Mouse (Mus musculus) kidney, embryonic 14.5 days (tissue): ENCODE data around the gene Ankrd50. TPM values are rescaled to one million over a fixed set of nuclear protein-coding genes. Genes with fewer than 3 reads are reported as not detected.

ENCODE experiments used
- ATAC-seq: fragments of 200-750 bp; cut with Nextera tagmentation; 2 replicates; pipeline ENCODE4 v1.8.0; 2017; ENCODE audit warnings: moderate number of reproducible peaks, mild to moderate bottlenecking, moderate TSS enrichment, moderate library complexity; ENCODE audit not compliant: low FRiP score, low TSS enrichment
- H3K27ac ChIP-seq: fragments of 300-500 bp; sonication (generic); 2 replicates; pipeline ENCODE4 v1.5.1; 2014; ENCODE audit warnings: low read depth, mild to moderate bottlenecking, low read length, moderate library complexity, mixed read lengths
- H3K27me3 ChIP-seq: fragments of 300-500 bp; sonication (generic); 2 replicates; pipeline ENCODE4 v1.6.1; 2014; ENCODE audit warnings: mild to moderate bottlenecking, low read length; ENCODE audit not compliant: control insufficient read depth, insufficient read depth
- H3K36me3 ChIP-seq: fragments of 300-500 bp; sonication (generic); 2 replicates; pipeline ENCODE4 v1.6.1; 2014; ENCODE audit warnings: low read length, mixed read lengths; ENCODE audit not compliant: control insufficient read depth, insufficient read depth
- H3K4me1 ChIP-seq: fragments of 300-500 bp; sonication (generic); 2 replicates; pipeline ENCODE4 v1.6.1; 2014; ENCODE audit warnings: low read length, mixed read lengths; ENCODE audit not compliant: control insufficient read depth, insufficient read depth
- H3K4me2 ChIP-seq: fragments of 300-500 bp; sonication (generic); replicated peaks from 2 replicates; pipeline ENCODE4 v1.6.1; 2014; ENCODE audit warnings: low read depth, mild to moderate bottlenecking, low read length
- H3K4me3 ChIP-seq: fragments of 300-500 bp; sonication (generic); 2 replicates; pipeline ENCODE4 v1.5.1; 2014; ENCODE audit warnings: mild to moderate bottlenecking, low read length
- H3K9ac ChIP-seq: fragments of 300-500 bp; sonication (generic); 2 replicates; pipeline ENCODE4 v1.6.1; 2014; ENCODE audit warnings: low read depth, mild to moderate bottlenecking, low read length, moderate library complexity
- H3K9me3 ChIP-seq: fragments of 300-500 bp; sonication (generic); 2 replicates; pipeline ENCODE4 v1.6.1; 2016; ENCODE audit warnings: low read length; ENCODE audit not compliant: control insufficient read depth
- WGBS: fragments of 180-500 bp; shearing (Covaris S2); extraction: QIAGEN DNeasy Blood & Tissue Kit; methylation state at CpG from one replicate; pipeline ENCODE4 v1.1.7; 2014; 5-methylcytosine and 5-hydroxymethylcytosine counted together
- polyA plus RNA-seq: library from polyadenylated mRNA; unstranded; fragments of >200 nt; fragmentation: Nextera tagmentation; extraction: Ambion mirVana; gene quantifications from 2 replicates; pipeline ENCODE4 v1.2.1, GENCODE M21; 2014

The Ankrd50 gene
- polyA plus RNA-seq, 1 experiment from 2014 or later: 20.6 TPM

DNA sequence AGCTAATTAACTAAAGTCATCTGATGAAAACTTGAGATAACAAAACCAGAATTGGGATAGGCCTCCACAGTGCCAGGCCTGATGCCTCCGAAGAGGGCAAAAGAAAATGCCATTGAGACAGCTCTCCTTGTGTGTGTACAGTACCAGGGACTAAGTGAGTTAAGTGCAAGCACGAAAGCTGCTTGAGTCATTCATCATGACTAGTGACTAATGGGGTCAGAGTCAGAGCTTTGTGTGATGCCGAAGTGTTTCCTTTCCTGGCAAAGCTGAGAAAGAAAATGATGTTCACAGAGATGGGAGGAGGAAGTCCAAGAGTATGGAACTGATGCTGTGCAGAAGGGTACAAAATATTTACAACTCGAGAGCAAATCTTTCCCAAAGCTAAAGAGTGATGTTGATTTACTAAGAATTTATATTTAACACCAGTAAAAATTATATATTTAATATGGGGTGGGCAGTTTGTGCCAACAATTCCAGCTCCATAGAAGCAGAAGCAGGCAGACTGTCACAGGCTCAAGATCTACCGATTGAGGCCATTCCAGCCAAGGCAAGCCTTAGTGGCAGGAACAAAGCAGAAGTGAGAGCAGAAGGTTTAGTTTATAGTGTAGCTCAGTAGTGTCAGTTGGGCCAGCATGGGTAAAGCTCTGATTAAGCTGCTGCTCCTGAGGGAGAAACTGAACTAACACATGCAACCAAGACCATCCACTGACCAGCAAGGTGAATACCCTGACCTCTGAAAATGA lies 25.0 kb downstream of the Ankrd50 start:
- Histone ChIP-seq H3K4me1 (no peaks in the 10 kb centered on the region), H3K27ac (no peak overlapping the region), H3K27me3 (no peaks in the 10 kb centered on the region), H3K4me2 (no peak overlapping the region), H3K9me3 (no peaks in the 10 kb centered on the region), H3K9ac (no peak overlapping the region), H3K4me3 (no peak overlapping the region), H3K36me3 (peaks cover 69% of the 10 kb centered on the region)
- 73% methylated on average over 5 of the region's 5 CpGs for WGBS
- ATAC-seq: no peak

DNA sequence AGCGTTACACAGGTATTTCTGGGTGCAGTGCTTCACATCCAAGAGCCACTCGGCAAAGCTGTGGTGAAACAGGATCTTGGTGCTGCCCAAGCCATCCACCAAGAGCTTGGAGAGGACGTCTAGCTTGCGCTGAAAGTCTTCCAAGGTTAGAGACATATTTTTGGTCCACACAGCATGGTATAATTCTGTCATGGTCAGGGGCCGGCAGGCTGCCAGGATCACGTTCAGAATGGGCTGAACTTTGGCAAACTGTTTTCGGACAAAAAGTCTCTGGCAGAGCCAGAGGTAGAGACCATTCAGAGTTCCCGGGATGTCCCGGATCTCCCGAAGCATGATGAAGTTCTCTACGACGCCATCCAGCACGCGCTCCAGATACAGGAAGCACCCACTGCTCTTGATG lies 27.6 kb downstream of the Ankrd50 start:
- H3K27ac ChIP-seq: no peak overlapping the region
- no peaks in the 10 kb centered on the region for H3K9me3 ChIP-seq
- ATAC-seq: no peak
- WGBS: 96% methylated on average over 14 of the region's 14 CpGs
- H3K36me3 ChIP-seq: peaks cover 78% of the 10 kb centered on the region
- H3K4me2 ChIP-seq: no peak overlapping the region
- H3K4me1 ChIP-seq: no peaks in the 10 kb centered on the region
- H3K4me3 ChIP-seq: no peak overlapping the region
- H3K27me3 ChIP-seq: no peaks in the 10 kb centered on the region
- H3K9ac ChIP-seq: no peak overlapping the region

DNA sequence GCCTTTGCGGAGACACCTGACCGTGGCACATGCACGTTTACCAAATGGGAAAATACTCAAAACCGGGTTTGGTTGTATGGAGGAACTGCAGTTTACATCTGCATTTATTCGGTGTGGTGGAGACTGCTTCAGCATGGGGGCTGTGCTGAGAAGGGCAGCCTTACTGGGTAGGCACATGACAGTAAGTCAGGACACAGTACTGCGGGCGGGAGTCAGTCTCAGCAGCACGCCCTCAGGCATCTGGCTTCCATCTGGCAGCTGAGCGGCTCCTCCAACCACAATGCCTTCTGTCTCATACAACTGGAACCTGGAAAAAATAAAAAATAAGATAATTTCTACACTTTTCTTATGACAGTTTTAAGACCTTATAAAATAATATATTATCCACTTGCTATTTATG lies 32.4 kb downstream of the Ankrd50 start:
- WGBS: 94% methylated on average over 9 of the region's 9 CpGs

DNA sequence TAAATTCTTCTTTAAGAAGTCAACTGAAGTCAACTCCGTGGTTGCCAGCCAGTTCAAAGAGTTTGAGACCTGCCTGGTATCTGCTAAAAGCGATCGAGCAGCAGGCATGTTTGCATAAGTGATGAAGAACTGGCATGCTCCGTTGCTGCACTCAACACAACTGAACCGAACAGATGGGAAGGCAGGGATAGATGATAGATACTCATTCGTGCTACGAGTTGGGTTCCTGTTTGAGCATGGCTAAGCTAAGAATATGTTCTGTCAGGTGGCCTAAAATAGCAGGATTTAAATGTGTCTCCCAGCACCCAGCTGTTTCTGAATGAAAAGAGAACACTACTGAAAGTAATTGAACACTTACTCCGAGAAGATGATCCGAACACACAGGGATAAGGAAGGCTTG lies 38.1 kb downstream of the Ankrd50 start:
- no peaks in the 10 kb centered on the region for H3K27me3 ChIP-seq
- H3K9ac ChIP-seq: no peak overlapping the region
- no peak for ATAC-seq
- no peak overlapping the region for H3K4me3 ChIP-seq
- H3K36me3 ChIP-seq: peaks cover 10% of the 10 kb centered on the region
- peaks cover 4% of the 10 kb centered on the region; the same call in 1 of the 2 replicates for H3K9me3 ChIP-seq
- H3K4me1 ChIP-seq: no peaks in the 10 kb centered on the region
- no peak overlapping the region for H3K4me2 ChIP-seq
- WGBS: 92% methylated on average over 9 of the region's 9 CpGs
- H3K27ac ChIP-seq: no peak overlapping the region

More for the DNA sequence above, 32.4 kb downstream of the Ankrd50 start:
- ATAC-seq: no peak
- Histone ChIP-seq H3K4me3 (no peak overlapping the region), H3K27me3 (no peaks in the 10 kb centered on the region), H3K4me2 (no peak overlapping the region), H3K9me3 (peaks cover 4% of the 10 kb centered on the region; the same call in 1 of the 2 replicates), H3K27ac (no peak overlapping the region), H3K9ac (no peak overlapping the region), H3K36me3 (peaks cover 64% of the 10 kb centered on the region), H3K4me1 (no peaks in the 10 kb centered on the region)

DNA sequence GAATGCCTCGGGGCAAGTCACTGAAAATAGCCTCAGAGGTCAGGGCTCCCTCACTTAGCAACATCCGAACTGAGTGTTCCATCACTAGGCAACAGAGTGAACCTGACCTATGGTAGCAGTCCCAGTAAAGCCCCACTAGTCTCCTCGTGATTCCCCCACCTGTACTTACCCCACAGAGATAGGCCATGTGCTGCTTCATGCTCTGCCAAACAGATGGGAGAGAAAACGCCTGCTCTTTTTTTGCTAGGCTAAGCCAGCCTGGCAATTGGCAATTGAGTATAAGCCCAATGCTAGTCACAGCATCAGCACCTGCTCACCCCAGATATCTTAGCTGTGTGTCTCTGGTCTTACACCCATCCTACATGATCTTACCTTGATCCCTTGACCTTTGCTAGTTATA lies 40.8 kb downstream of the Ankrd50 start:
- Histone ChIP-seq H3K27ac (no peak overlapping the region), H3K4me2 (no peak overlapping the region), H3K9me3 (no peaks in the 10 kb centered on the region), H3K36me3 (no peaks in the 10 kb centered on the region), H3K4me3 (no peak overlapping the region), H3K27me3 (no peaks in the 10 kb centered on the region), H3K9ac (no peak overlapping the region), H3K4me1 (no peaks in the 10 kb centered on the region)
- no peak for ATAC-seq
- WGBS: 62% methylated on average over 4 of the region's 4 CpGs

GRCm38 (mm10) chr3:38440564-38440991 lies 44.1 kb downstream of the Ankrd50 start:
- no peak overlapping the region for H3K27ac ChIP-seq
- no peak for ATAC-seq
- no peak overlapping the region for H3K9ac ChIP-seq
- no peak overlapping the region for H3K4me3 ChIP-seq
- no peaks in the 10 kb centered on the region for H3K9me3 ChIP-seq
- H3K27me3 ChIP-seq: no peaks in the 10 kb centered on the region
- no peak overlapping the region for H3K4me2 ChIP-seq
- 40% methylated on average over 7 of the region's 7 CpGs for WGBS
- H3K36me3 ChIP-seq: no peaks in the 10 kb centered on the region
- H3K4me1 ChIP-seq: no peaks in the 10 kb centered on the region

DNA sequence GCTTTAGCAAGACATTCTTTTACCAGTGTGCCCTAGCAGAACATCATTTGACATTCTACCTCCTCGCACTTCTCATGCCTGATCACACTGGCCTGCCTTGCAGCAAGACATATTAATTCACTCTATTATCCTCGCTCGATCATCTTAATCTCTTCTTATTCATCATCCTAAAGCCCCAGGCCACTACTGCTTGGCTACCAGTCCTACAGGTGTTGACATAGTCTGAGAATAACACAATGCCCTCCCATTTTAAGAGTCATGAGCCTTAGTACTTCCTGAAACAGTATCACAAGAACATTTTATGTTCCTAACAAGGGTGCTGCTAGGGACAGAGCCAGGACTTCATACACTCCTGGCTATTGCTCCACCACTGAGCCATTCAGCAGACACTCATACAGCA lies 48.0 kb downstream of the Ankrd50 start:
- Histone ChIP-seq H3K27me3 (no peaks in the 10 kb centered on the region), H3K9ac (no peak overlapping the region), H3K4me3 (no peak overlapping the region), H3K27ac (no peak overlapping the region), H3K9me3 (no peaks in the 10 kb centered on the region), H3K4me2 (no peak overlapping the region), H3K36me3 (no peaks in the 10 kb centered on the region), H3K4me1 (no peaks in the 10 kb centered on the region)
- 92% methylated on average over 3 of the region's 3 CpGs for WGBS
- no peak for ATAC-seq

GRCm38 (mm10) chr3:38435828-38436227 lies 48.8 kb downstream of the Ankrd50 start:
- H3K4me3 ChIP-seq: no peak overlapping the region
- no peak overlapping the region for H3K4me2 ChIP-seq
- H3K36me3 ChIP-seq: no peaks in the 10 kb centered on the region
- no peak overlapping the region for H3K27ac ChIP-seq
- no peaks in the 10 kb centered on the region for H3K9me3 ChIP-seq
- WGBS: 94% methylated on average over 6 of the region's 6 CpGs
- H3K9ac ChIP-seq: no peak overlapping the region
- H3K27me3 ChIP-seq: no peaks in the 10 kb centered on the region
- no peaks in the 10 kb centered on the region for H3K4me1 ChIP-seq
- ATAC-seq: no peak

DNA sequence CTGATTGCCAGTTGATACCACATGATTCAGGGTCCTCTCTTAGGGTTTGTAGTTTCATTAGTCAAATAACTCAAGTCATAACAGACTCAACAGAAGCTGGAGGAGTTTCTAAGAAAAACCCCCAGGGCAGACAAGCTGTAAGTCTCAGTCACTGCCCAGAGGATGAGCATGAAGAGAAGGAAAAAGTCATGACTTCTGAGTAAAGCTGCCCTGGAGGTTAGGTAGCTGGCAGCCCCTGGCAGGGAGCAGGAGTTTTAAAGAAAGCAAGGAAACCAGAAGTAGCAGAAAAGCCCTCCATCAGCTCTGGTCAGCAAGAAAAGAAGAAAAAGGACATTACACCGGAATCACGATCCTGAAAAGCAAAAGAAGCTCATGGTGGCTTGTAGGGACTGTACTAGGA lies 50.2 kb downstream of the Ankrd50 start:
- 97% methylated on average over 2 of the region's 2 CpGs for WGBS
- no peak for ATAC-seq
- Histone ChIP-seq H3K4me2 (no peak overlapping the region), H3K9me3 (no peaks in the 10 kb centered on the region), H3K4me3 (no peak overlapping the region), H3K27ac (no peak overlapping the region), H3K36me3 (no peaks in the 10 kb centered on the region), H3K27me3 (no peaks in the 10 kb centered on the region), H3K4me1 (no peaks in the 10 kb centered on the region), H3K9ac (no peak overlapping the region)
